7 mouse cellular contexts compared by ENCODE assay signal in genomic region chr1:85736355-85737184, GRCm38 (mm10). TPM values are rescaled to one million over a fixed set of nuclear protein-coding genes. Genes with fewer than 3 reads are reported as not detected.
DNase-seq lines count a peak whose midpoint lies in the region; ATAC-seq and TF ChIP-seq lines count a peak whose summit lies in the region.

No protein-coding gene starts in this region.

- no peaks in the 10 kb centered on the region for H3K36me3 ChIP-seq in forebrain, embryonic 16.5 days (ENCODE audit: control insufficient read depth, insufficient read depth)
- H3K36me3 ChIP-seq in hindbrain, embryonic 12.5 days: no peaks in the 10 kb centered on the region

- POLR2A ChIA-PET in Patski (lab: Charles Lee): interaction anchor here (0.8 kb wide), 1 partner anchor 57 kb away, joined by 3 read pairs; the partner anchor contains the start of gene Cab39

- CTCF ChIA-PET in Patski (lab: Charles Lee): interaction anchor here (1.1 to 2.3 kb wide), 9 partner anchors 9 to 58 kb away, joined by 3 to 8 read pairs (median 4); no protein-coding TSS in a partner anchor

- WGBS in forebrain, embryonic 16.5 days: 37% methylated on average over 18 of the region's 18 CpGs
- WGBS in hindbrain, embryonic 12.5 days: 40% methylated on average over 18 of the region's 18 CpGs

- H3K9ac ChIP-seq in forebrain, embryonic 16.5 days (replicated peaks; ENCODE audit: low read depth, low read length): no peak overlapping the region
- no peak overlapping the region for H3K9ac ChIP-seq in hindbrain, embryonic 12.5 days

- peak overlapping the region; percentile 30; the same call in 1 of the 2 replicates for H3K4me2 ChIP-seq in forebrain, embryonic 16.5 days (ENCODE audit: low read length)
- peak overlapping the region; percentile 30 for H3K4me2 ChIP-seq in hindbrain, embryonic 12.5 days (replicated peaks)

- no peaks in the 10 kb centered on the region for H3K4me1 ChIP-seq in forebrain, embryonic 16.5 days (replicated peaks; ENCODE audit: control insufficient read depth, insufficient read depth, low read length)
- H3K4me1 ChIP-seq in hindbrain, embryonic 12.5 days: no peaks in the 10 kb centered on the region

- no peak overlapping the region for H3K4me3 ChIP-seq in forebrain, embryonic 16.5 days (replicated peaks; ENCODE audit: low read length)
- 0 out of 2 replicates have a peak overlapping the region, but pooled peaks have one; percentile 10 for H3K4me3 ChIP-seq in hindbrain, embryonic 12.5 days

- DNase-seq in Patski (ENCODE audit: low read depth, low spot score): no peak
- peak; percentile 63 to 66 for DNase-seq in cerebellum, adult 18-20 months
- peak; percentile 79 to 81 for DNase-seq in layer of hippocampus, postnatal 10 days (ENCODE audit: low spot score in 2 of 2)
- peak; percentile 91 for DNase-seq in lung, postnatal 36 days
- DNase-seq in right cerebral cortex, postnatal 14 days: peak; percentile 46

- peaks cover 9% of the 10 kb centered on the region for H3K27me3 ChIP-seq in Patski
- H3K27me3 ChIP-seq in forebrain, embryonic 16.5 days (replicated peaks; ENCODE audit: control insufficient read depth, insufficient read depth, low read length): no peaks in the 10 kb centered on the region
- no peaks in the 10 kb centered on the region for H3K27me3 ChIP-seq in hindbrain, embryonic 12.5 days

- in situ Hi-C loops in Patski (cut with MboI; ENCODE audit: low pct_unique_long_range_greater_than_20kb): loop anchor here (5.0 kb wide), 1 partner anchor 106 kb away; no protein-coding TSS in a partner anchor

- TF ChIP-seq CTCF in Patski (IDR thresholded peaks at IDR 0.05): peak; percentile 91

- H3K9me3 ChIP-seq in forebrain, embryonic 16.5 days (ENCODE audit: control insufficient read depth, low read length): no peaks in the 10 kb centered on the region
- H3K9me3 ChIP-seq in hindbrain, embryonic 12.5 days (replicated peaks): no peaks in the 10 kb centered on the region

- H3K27ac ChIP-seq in forebrain, embryonic 16.5 days (ENCODE audit: low read length): no peak overlapping the region
- H3K27ac ChIP-seq in hindbrain, embryonic 12.5 days: no peak overlapping the region

- ATAC-seq in Patski: peak; percentile 66
- peak; percentile 64 for ATAC-seq in forebrain, embryonic 16.5 days
- peak; percentile 46; the same call in 1 of the 2 replicates for ATAC-seq in hindbrain, embryonic 12.5 days (ENCODE audit: low FRiP score)

RNA-seq across cellular contexts. Expression of gene A630001G21Rik, which starts 41.9 kb away (rescaled TPM):
- 0.36 TPM for polyA plus RNA-seq in Patski (2021)
- 0.32 and 0.81 TPM in 2 replicates for polyA plus RNA-seq in forebrain, embryonic 16.5 days (2015; fragmentation: Nextera tagmentation; extraction: Ambion mirVana)
- polyA plus RNA-seq in hindbrain, embryonic 12.5 days (2016; fragmentation: Nextera tagmentation; extraction: Ambion mirVana): 1.2 and 1.5 TPM in 2 replicates
- under 1 TPM; 0.36 to 0.43 TPM for total RNA-seq in layer of hippocampus, postnatal 10 days (2021)

RNA-seq across cellular contexts. Expression of gene Cab39, which starts 56.7 kb away (rescaled TPM):
- 74.3 TPM for polyA plus RNA-seq in Patski (2021)
- 47.1 and 50.2 TPM in 2 replicates for polyA plus RNA-seq in forebrain, embryonic 16.5 days (2015; fragmentation: Nextera tagmentation; extraction: Ambion mirVana)
- polyA plus RNA-seq in hindbrain, embryonic 12.5 days (2016; fragmentation: Nextera tagmentation; extraction: Ambion mirVana): 75.3 and 80.6 TPM in 2 replicates
- total RNA-seq in layer of hippocampus, postnatal 10 days (2021): 100 to 1,000 TPM; 120 to 158 TPM
